Mouse (Mus musculus) adrenal gland, postnatal 36 days (tissue): ENCODE results near the gene Zfp839. TPM values are rescaled to one million over a fixed set of nuclear protein-coding genes. Genes with fewer than 3 reads are reported as not detected.
"Not testable (repeated sequence)": the region's sequence is repeated elsewhere in the genome, so short reads cannot be mapped to it uniquely, and the experiment has no call there.

Experiments
- DNase-seq, 2 experiments: peaks; one replicate each; pipeline ENCODE4 v3.0.0; 2021; ENCODE audit warnings: mixed read lengths in 1 of 2
- total RNA-seq, 2 experiments: library from RNA; stranded (reverse); gene quantifications; 2 replicates each; pipeline ENCODE4 v1.2.3; 2021

Zfp839 gene
- total RNA-seq, 2 experiments from 2014 or later, result 10.9 to 12.2 TPM

- DNase-seq, result peak; percentile 95 to 96
Observed at GRCm38 (mm10) chr12:110840348-110841198, 9.5 kb upstream of the Zfp839 start, which contains the start of gene Mok. Gene Mok, minus strand, starts transcription at chr12:110840939.

- DNase-seq, result no peak
Observed at GRCm38 (mm10) chr12:110841731-110842493, 8.1 kb upstream of the Zfp839 start.

GRCm38 (mm10) chr12:110843194-110844048 lies 6.6 kb upstream of the Zfp839 start:
- DNase-seq, result peak; percentile 89

GRCm38 (mm10) chr12:110844227-110845130 lies 5.6 kb upstream of the Zfp839 start:
- peak; percentile 52 to 62 for DNase-seq

- peak; percentile 95 for DNase-seq
Observed at GRCm38 (mm10) chr12:110845131-110845880, 4.7 kb upstream of the Zfp839 start.

- DNase-seq, result no peak
Observed at GRCm38 (mm10) chr12:110846191-110846765, 3.8 kb upstream of the Zfp839 start.

- DNase-seq, result no peak
Observed at GRCm38 (mm10) chr12:110850929-110851256, 840 bp downstream of the Zfp839 start.

GRCm38 (mm10) chr12:110851414-110851813 lies 1.4 kb downstream of the Zfp839 start:
- peak; percentile 34 to 42 for DNase-seq

- DNase-seq, result no peak
Observed at GRCm38 (mm10) chr12:110851923-110852322, 1.9 kb downstream of the Zfp839 start.

- no peak for DNase-seq
Observed at GRCm38 (mm10) chr12:110854786-110855737, 5.0 kb downstream of the Zfp839 start.

GRCm38 (mm10) chr12:110857196-110857595 lies 7.1 kb downstream of the Zfp839 start:
- DNase-seq, result peak; percentile 62 to 71

GRCm38 (mm10) chr12:110858681-110859080 lies 8.6 kb downstream of the Zfp839 start:
- not testable (repeated sequence) for DNase-seq

- no peak for DNase-seq
Observed at GRCm38 (mm10) chr12:110860293-110860692, 10.2 kb downstream of the Zfp839 start.

GRCm38 (mm10) chr12:110861256-110861655 lies 11.2 kb downstream of the Zfp839 start:
- DNase-seq, result no peak

GRCm38 (mm10) chr12:110864008-110864407 lies 14.0 kb downstream of the Zfp839 start:
- DNase-seq, result no peak

GRCm38 (mm10) chr12:110865571-110865970 lies 15.5 kb downstream of the Zfp839 start:
- no peak for DNase-seq

GRCm38 (mm10) chr12:110865989-110866388 lies 15.9 kb downstream of the Zfp839 start:
- no peak for DNase-seq

- DNase-seq, result no peak
Observed at GRCm38 (mm10) chr12:110870107-110870506, 20.1 kb downstream of the Zfp839 start.

GRCm38 (mm10) chr12:110871247-110871646 lies 21.2 kb downstream of the Zfp839 start:
- no peak for DNase-seq
